Comparison of ENCODE assay signal across 8 mouse cellular contexts in genomic region chr5:135394004-135394823, GRCm38 (mm10). TPM values are rescaled to one million over a fixed set of nuclear protein-coding genes. Genes with fewer than 3 reads are reported as not detected.
A peak's percentile ranks its signal among the peaks of the same experiment; 100 is the strongest.
DNase-seq lines count a peak whose midpoint lies in the region; ATAC-seq and TF ChIP-seq lines count a peak whose summit lies in the region.

Pom121 (minus strand) TSS chr5:135394546.

- H3K4me3 ChIP-seq in brown adipose tissue, adult 24 weeks (ENCODE audit: insufficient read depth, low read depth, low read length): peak within 1 kb of the TSS; percentile 99
- peak within 1 kb of the TSS; percentile 74 for H3K4me3 ChIP-seq in heart, embryonic 15.5 days
- H3K4me3 ChIP-seq in liver, embryonic 16.5 days (ENCODE audit: low read depth, low read length): peak within 1 kb of the TSS; percentile 89
- H3K4me3 ChIP-seq in neural tube, embryonic 13.5 days: peak within 1 kb of the TSS; percentile 99
- H3K4me3 ChIP-seq in testis, adult 2 months (ENCODE audit: control insufficient read depth, low read depth, low read length): peak within 1 kb of the TSS; percentile 99

- H3K4me2 ChIP-seq in heart, embryonic 15.5 days: peak within 1 kb of the TSS; percentile 89
- peak within 1 kb of the TSS; percentile 93 for H3K4me2 ChIP-seq in liver, embryonic 16.5 days (ENCODE audit: low read depth, low read length)
- H3K4me2 ChIP-seq in neural tube, embryonic 13.5 days: peak within 1 kb of the TSS; percentile 92

- H3K9ac ChIP-seq in heart, embryonic 15.5 days: peak within 1 kb of the TSS; percentile 91
- H3K9ac ChIP-seq in liver, embryonic 16.5 days (ENCODE audit: low read depth, low read length): peak within 1 kb of the TSS; percentile 96
- peak within 1 kb of the TSS; percentile 98 for H3K9ac ChIP-seq in neural tube, embryonic 13.5 days

- ATAC-seq in CD4-positive, CD25-positive, alpha-beta regulatory T cell, adult 4 months: peak; percentile 97
- peak; percentile 85 for ATAC-seq in heart, embryonic 15.5 days (replicated peaks; ENCODE audit: insufficient number of reproducible peaks, insufficient read depth, low FRiP score, low read depth)
- peak; percentile 93 for ATAC-seq in liver, embryonic 16.5 days (ENCODE audit: low read depth)
- ATAC-seq in neural tube, embryonic 13.5 days (ENCODE audit: low read depth): peak; percentile 88

- no peaks in the 10 kb centered on the region for H3K27me3 ChIP-seq in heart, embryonic 15.5 days
- no peaks in the 10 kb centered on the region for H3K27me3 ChIP-seq in liver, embryonic 16.5 days (ENCODE audit: control insufficient read depth, insufficient read depth, low read depth, low read length)
- H3K27me3 ChIP-seq in neural tube, embryonic 13.5 days: no peaks in the 10 kb centered on the region
- no peaks in the 10 kb centered on the region for H3K27me3 ChIP-seq in testis, adult 2 months (ENCODE audit: control insufficient read depth, insufficient read depth, low read length)

- H3K9me3 ChIP-seq in heart, embryonic 15.5 days (replicated peaks): no peaks in the 10 kb centered on the region
- H3K9me3 ChIP-seq in liver, embryonic 16.5 days (replicated peaks; ENCODE audit: control insufficient read depth, low read length): no peaks in the 10 kb centered on the region
- no peaks in the 10 kb centered on the region for H3K9me3 ChIP-seq in neural tube, embryonic 13.5 days

- DNase-seq in fibroblast of lung, adult 2 months (ENCODE audit: low read depth): peak; percentile 46
- DNase-seq in kidney, postnatal 25 days: peak; percentile 88 to 92

- peak within 1 kb of the TSS; percentile 46 for H3K27ac ChIP-seq in brown adipose tissue, adult 24 weeks (replicated peaks; ENCODE audit: low read depth, low read length)
- peak within 1 kb of the TSS; percentile 90 for H3K27ac ChIP-seq in heart, embryonic 15.5 days
- peak within 1 kb of the TSS; percentile 87 for H3K27ac ChIP-seq in liver, embryonic 16.5 days (ENCODE audit: low read length)
- peak within 1 kb of the TSS; percentile 84 for H3K27ac ChIP-seq in neural tube, embryonic 13.5 days (replicated peaks)
- H3K27ac ChIP-seq in testis, adult 2 months (ENCODE audit: control insufficient read depth, insufficient read depth, low read depth, low read length): peak within 1 kb of the TSS; percentile 97

- TF ChIP-seq POLR2A in testis, adult 2 months (IDR thresholded peaks at IDR 0.05; ENCODE audit: control insufficient read depth, low read depth, low read length): peak; percentile 77

- WGBS in heart, embryonic 15.5 days: under 1% methylated on average over 110 of the region's 110 CpGs
- WGBS in liver, embryonic 16.5 days (ENCODE audit: insufficient replicate concordance): under 1% methylated on average over 97 of the region's 110 CpGs
- under 1% methylated on average over 108 of the region's 110 CpGs for WGBS in neural tube, embryonic 13.5 days

- peaks cover 3% of the 10 kb centered on the region; the same call in 1 of the 2 replicates for H3K4me1 ChIP-seq in brown adipose tissue, adult 24 weeks (ENCODE audit: control insufficient read depth, insufficient read depth, insufficient read length, low read length)
- peaks cover 15% of the 10 kb centered on the region for H3K4me1 ChIP-seq in heart, embryonic 15.5 days (replicated peaks)
- H3K4me1 ChIP-seq in liver, embryonic 16.5 days (ENCODE audit: control insufficient read depth, low read depth, low read length): peaks cover 18% of the 10 kb centered on the region
- peaks cover 24% of the 10 kb centered on the region for H3K4me1 ChIP-seq in neural tube, embryonic 13.5 days (replicated peaks)
- H3K4me1 ChIP-seq in testis, adult 2 months (ENCODE audit: control insufficient read depth, insufficient read depth, low read length): peaks cover 2% of the 10 kb centered on the region

- peaks cover 28% of the 10 kb centered on the region for H3K36me3 ChIP-seq in heart, embryonic 15.5 days
- peaks cover 13% of the 10 kb centered on the region for H3K36me3 ChIP-seq in liver, embryonic 16.5 days (ENCODE audit: control insufficient read depth, insufficient read depth)
- H3K36me3 ChIP-seq in neural tube, embryonic 13.5 days: peaks cover 31% of the 10 kb centered on the region
- H3K36me3 ChIP-seq in testis, adult 2 months (ENCODE audit: control insufficient read depth, insufficient read depth, low read length): peaks cover 3% of the 10 kb centered on the region; the same call in 1 of the 2 replicates

- TF ChIP-seq CTCF in testis, adult 2 months (IDR thresholded peaks at IDR 0.05; ENCODE audit: control insufficient read depth, insufficient read depth, insufficient replicate concordance, low read depth, low read length): no peak

RNA-seq across cellular contexts. Expression of gene Pom121, which starts in this region (rescaled TPM):
- polyA plus RNA-seq in CD4-positive, CD25-positive, alpha-beta regulatory T cell, adult 4 months (2017; shearing (Covaris generic)): 10 to 100 TPM; 12.2 to 20.4 TPM
- 7.6 and 8.9 TPM in 2 replicates for polyA plus RNA-seq in brown adipose tissue, adult 24 weeks (2012; ENCODE audit: insufficient read depth, insufficient read length, missing spikeins)
- polyA plus RNA-seq in heart, embryonic 15.5 days (2015; fragmentation: Nextera tagmentation; extraction: Ambion mirVana): 7.0 and 9.5 TPM in 2 replicates
- polyA plus RNA-seq in liver, embryonic 16.5 days (2015; fragmentation: Nextera tagmentation; extraction: Ambion mirVana): 4.5 and 5.0 TPM in 2 replicates
- 10.8 and 13.0 TPM in 2 replicates for polyA plus RNA-seq in neural tube, embryonic 13.5 days (2015; fragmentation: Nextera tagmentation; extraction: Ambion mirVana)
- polyA plus RNA-seq in testis, adult 2 months (2012; rRNA removed): 97.5 and 107 TPM in 2 replicates

Comparison
In these comparisons a context has a peak if more than half of its experiments do, and no peak if none do; other contexts are left out.
1. Peak in every context shown above with its lines: DNase-seq, ATAC-seq, H3K4me3 ChIP-seq and H3K27ac ChIP-seq.
2. H3K27ac ChIP-seq: peak in every context shown above with its lines; median percentile 97 in testis, adult 2 months; 90 in heart, embryonic 15.5 days; 87 in liver, embryonic 16.5 days; 84 in neural tube, embryonic 13.5 days; 46 in brown adipose tissue, adult 24 weeks.